Mouse (Mus musculus): Measurements from ENCODE around the gene Tbx1. TPM values are rescaled to one million over a fixed set of nuclear protein-coding genes. Genes with fewer than 3 reads are reported as not detected.

Gene Tbx1
- polyA plus RNA-seq, 1 experiment = 4.2 TPM

GRCm38 (mm10) chr16:18613301-18613700 is 22.8 kb upstream of the Tbx1 start:
- Histone ChIP-seq H3K27ac (ENCODE audit: control insufficient read depth, insufficient read depth, low read depth, low read length) (no peak overlapping the region), H3K36me3 (ENCODE audit: control insufficient read depth, insufficient read depth, low read length) (no peaks in the 10 kb centered on the region), H3K27me3 (ENCODE audit: control insufficient read depth, insufficient read depth, low read length) (no peaks in the 10 kb centered on the region), H3K4me3 (ENCODE audit: control insufficient read depth, low read depth, low read length) (no peak overlapping the region), H3K4me1 (ENCODE audit: control insufficient read depth, insufficient read depth, low read length) (peaks cover 15% of the 10 kb centered on the region)
- no peak for TF ChIP-seq CTCF (IDR thresholded peaks at IDR 0.05; ENCODE audit: control insufficient read depth, insufficient read depth, insufficient replicate concordance, low read depth, low read length)
- TF ChIP-seq POLR2A (IDR thresholded peaks at IDR 0.05; ENCODE audit: control insufficient read depth, low read depth, low read length) = no peak

GRCm38 (mm10) chr16:18611752-18612151 is 21.3 kb upstream of the Tbx1 start:
- TF ChIP-seq POLR2A (IDR thresholded peaks at IDR 0.05; ENCODE audit: control insufficient read depth, low read depth, low read length) (no peak), CTCF (IDR thresholded peaks at IDR 0.05; ENCODE audit: control insufficient read depth, insufficient read depth, insufficient replicate concordance, low read depth, low read length) (no peak)
- Histone ChIP-seq H3K4me3 (ENCODE audit: control insufficient read depth, low read depth, low read length) (no peak overlapping the region), H3K4me1 (ENCODE audit: control insufficient read depth, insufficient read depth, low read length) (peaks cover 5% of the 10 kb centered on the region), H3K27ac (ENCODE audit: control insufficient read depth, insufficient read depth, low read depth, low read length) (no peak overlapping the region), H3K27me3 (ENCODE audit: control insufficient read depth, insufficient read depth, low read length) (no peaks in the 10 kb centered on the region), H3K36me3 (ENCODE audit: control insufficient read depth, insufficient read depth, low read length) (no peaks in the 10 kb centered on the region)

GRCm38 (mm10) chr16:18609099-18609498 is 18.6 kb upstream of the Tbx1 start:
- Histone ChIP-seq H3K27ac (ENCODE audit: control insufficient read depth, insufficient read depth, low read depth, low read length) (no peak overlapping the region), H3K4me1 (ENCODE audit: control insufficient read depth, insufficient read depth, low read length) (peaks cover 5% of the 10 kb centered on the region), H3K36me3 (ENCODE audit: control insufficient read depth, insufficient read depth, low read length) (no peaks in the 10 kb centered on the region), H3K4me3 (ENCODE audit: control insufficient read depth, low read depth, low read length) (no peak overlapping the region), H3K27me3 (ENCODE audit: control insufficient read depth, insufficient read depth, low read length) (no peaks in the 10 kb centered on the region)
- no peak for TF ChIP-seq POLR2A (IDR thresholded peaks at IDR 0.05; ENCODE audit: control insufficient read depth, low read depth, low read length)
- no peak for TF ChIP-seq CTCF (IDR thresholded peaks at IDR 0.05; ENCODE audit: control insufficient read depth, insufficient read depth, insufficient replicate concordance, low read depth, low read length)

- TF ChIP-seq POLR2A (IDR thresholded peaks at IDR 0.05; ENCODE audit: control insufficient read depth, low read depth, low read length) (no peak), CTCF (IDR thresholded peaks at IDR 0.05; ENCODE audit: control insufficient read depth, insufficient read depth, insufficient replicate concordance, low read depth, low read length) (no peak)
- Histone ChIP-seq H3K4me3 (ENCODE audit: control insufficient read depth, low read depth, low read length) (no peak overlapping the region), H3K27ac (ENCODE audit: control insufficient read depth, insufficient read depth, low read depth, low read length) (no peak overlapping the region), H3K36me3 (ENCODE audit: control insufficient read depth, insufficient read depth, low read length) (no peaks in the 10 kb centered on the region), H3K27me3 (ENCODE audit: control insufficient read depth, insufficient read depth, low read length) (no peaks in the 10 kb centered on the region), H3K4me1 (ENCODE audit: control insufficient read depth, insufficient read depth, low read length) (peaks cover 5% of the 10 kb centered on the region)
Measured at GRCm38 (mm10) chr16:18608226-18608625, 17.8 kb upstream of the Tbx1 start.

GRCm38 (mm10) chr16:18605705-18606104 is 15.2 kb upstream of the Tbx1 start:
- Histone ChIP-seq H3K27ac (ENCODE audit: control insufficient read depth, insufficient read depth, low read depth, low read length) (no peak overlapping the region), H3K4me1 (ENCODE audit: control insufficient read depth, insufficient read depth, low read length) (peaks cover 5% of the 10 kb centered on the region), H3K4me3 (ENCODE audit: control insufficient read depth, low read depth, low read length) (no peak overlapping the region), H3K27me3 (ENCODE audit: control insufficient read depth, insufficient read depth, low read length) (no peaks in the 10 kb centered on the region), H3K36me3 (ENCODE audit: control insufficient read depth, insufficient read depth, low read length) (no peaks in the 10 kb centered on the region)
- no peak for TF ChIP-seq CTCF (IDR thresholded peaks at IDR 0.05; ENCODE audit: control insufficient read depth, insufficient read depth, insufficient replicate concordance, low read depth, low read length)
- no peak for TF ChIP-seq POLR2A (IDR thresholded peaks at IDR 0.05; ENCODE audit: control insufficient read depth, low read depth, low read length)

GRCm38 (mm10) chr16:18604267-18604701 is 13.8 kb upstream of the Tbx1 start:
- Histone ChIP-seq H3K27ac (ENCODE audit: control insufficient read depth, insufficient read depth, low read depth, low read length) (no peak overlapping the region), H3K4me3 (ENCODE audit: control insufficient read depth, low read depth, low read length) (no peak overlapping the region), H3K36me3 (ENCODE audit: control insufficient read depth, insufficient read depth, low read length) (no peaks in the 10 kb centered on the region), H3K4me1 (ENCODE audit: control insufficient read depth, insufficient read depth, low read length) (peaks cover 5% of the 10 kb centered on the region), H3K27me3 (ENCODE audit: control insufficient read depth, insufficient read depth, low read length) (no peaks in the 10 kb centered on the region)
- no peak for TF ChIP-seq CTCF (IDR thresholded peaks at IDR 0.05; ENCODE audit: control insufficient read depth, insufficient read depth, insufficient replicate concordance, low read depth, low read length)
- no peak for TF ChIP-seq POLR2A (IDR thresholded peaks at IDR 0.05; ENCODE audit: control insufficient read depth, low read depth, low read length)

GRCm38 (mm10) chr16:18601447-18601846 is 11.0 kb upstream of the Tbx1 start:
- no peaks in the 10 kb centered on the region for H3K36me3 ChIP-seq (ENCODE audit: control insufficient read depth, insufficient read depth, low read length)
- no peaks in the 10 kb centered on the region for H3K27me3 ChIP-seq (ENCODE audit: control insufficient read depth, insufficient read depth, low read length)
- no peak overlapping the region for H3K4me3 ChIP-seq (ENCODE audit: control insufficient read depth, low read depth, low read length)
- H3K27ac ChIP-seq (ENCODE audit: control insufficient read depth, insufficient read depth, low read depth, low read length) = no peak overlapping the region
- no peaks in the 10 kb centered on the region for H3K4me1 ChIP-seq (ENCODE audit: control insufficient read depth, insufficient read depth, low read length)
- TF ChIP-seq CTCF (IDR thresholded peaks at IDR 0.05; ENCODE audit: control insufficient read depth, insufficient read depth, insufficient replicate concordance, low read depth, low read length) (no peak), POLR2A (IDR thresholded peaks at IDR 0.05; ENCODE audit: control insufficient read depth, low read depth, low read length) (no peak)

GRCm38 (mm10) chr16:18598006-18598405 is 7.5 kb upstream of the Tbx1 start:
- Histone ChIP-seq H3K4me3 (ENCODE audit: control insufficient read depth, low read depth, low read length) (no peak overlapping the region), H3K4me1 (ENCODE audit: control insufficient read depth, insufficient read depth, low read length) (peaks cover 2% of the 10 kb centered on the region; the same call in 1 of the 2 replicates)
- no peak for TF ChIP-seq CTCF (IDR thresholded peaks at IDR 0.05; ENCODE audit: control insufficient read depth, insufficient read depth, insufficient replicate concordance, low read depth, low read length)
- TF ChIP-seq POLR2A (IDR thresholded peaks at IDR 0.05; ENCODE audit: control insufficient read depth, low read depth, low read length) = no peak

More at GRCm38 (mm10) chr16:18598006-18598405, 7.5 kb upstream of the Tbx1 start:
- no peaks in the 10 kb centered on the region for H3K36me3 ChIP-seq (ENCODE audit: control insufficient read depth, insufficient read depth, low read length)
- no peaks in the 10 kb centered on the region for H3K27me3 ChIP-seq (ENCODE audit: control insufficient read depth, insufficient read depth, low read length)
- no peak overlapping the region for H3K27ac ChIP-seq (ENCODE audit: control insufficient read depth, insufficient read depth, low read depth, low read length)

Measured in testis, adult 2 months (tissue).